Mouse (Mus musculus) Patski (cell line): ENCODE measurements around the gene Gm21293. TPM values are rescaled to one million over a fixed set of nuclear protein-coding genes. Genes with fewer than 3 reads are reported as not detected.
"Not testable (repeated sequence)": the region's sequence is repeated elsewhere in the genome, so short reads cannot be mapped to it uniquely, and the experiment has no call there.

Source experiments
- ATAC-seq: fragments of 100-300 bp; one replicate; pipeline ENCODE4 v1.8.0; 2021
- CTCF ChIA-PET: fragments of 350-600 bp; sonication (Branson Sonifier 250); formaldehyde crosslinking; loops from one replicate; lab custom pipeline; 2022; ENCODE audit warnings: inconsistent platforms; lab: Charles Lee
- POLR2A ChIA-PET: fragments of 350-600 bp; sonication (Branson Sonifier 250); formaldehyde crosslinking; loops from one replicate; lab custom pipeline; 2022; ENCODE audit warnings: antibody characterized with exemption, inconsistent platforms; lab: Charles Lee
- DNase-seq: peaks from one replicate; pipeline ENCODE4 v3.0.0-alpha.2; 2011; ENCODE audit warnings: low read depth, low spot score
- H3K27me3 ChIP-seq: fragments of 371-371 bp; one replicate; pipeline ENCODE4 v1.5.1; 2021
- CTCF ChIP-seq: fragments of 100-300 bp; IDR thresholded peaks from one replicate; pipeline ENCODE4 v1.5.1; 2021
- in situ Hi-C: fragments of 300-500 bp; cut with MboI; formaldehyde crosslinking; loops from 3 replicates; pipeline ENCODE4 v1.11.1; 2018; ENCODE audit warnings: low pct_unique_long_range_greater_than_20kb, mixed read lengths
- polyA plus RNA-seq: library from polyadenylated mRNA; unstranded; gene quantifications from one replicate; pipeline ENCODE4 v1.2.3, GENCODE M21; 2021

Gene Gm21293
- not detected for polyA plus RNA-seq

GRCm38 (mm10) chr10:104142687-104143086, at the start of gene Gm21293:
TSS of gene Gm21293 (plus strand) at chr10:104142987.
- DNase-seq, H3K27me3 ChIP-seq, CTCF ChIA-PET, POLR2A ChIA-PET, in situ Hi-C loops, ATAC-seq: not testable (repeated sequence)

GRCm38 (mm10) chr10:104110044-104110443, 32.7 kb upstream of the Gm21293 start:
- in situ Hi-C loops, result no loop called here
- CTCF ChIA-PET, result no interaction called here
- DNase-seq (no peak), ATAC-seq (no peak)
- POLR2A ChIA-PET, result no interaction called here
- H3K27me3 ChIP-seq, result no peaks in the 10 kb centered on the region
- no peak for TF ChIP-seq CTCF

- ChIA-PET CTCF (no interaction called here), POLR2A (no interaction called here)
- DNase-seq (no peak), ATAC-seq (no peak)
- in situ Hi-C loops, result no loop called here
- TF ChIP-seq CTCF, result no peak
- no peaks in the 10 kb centered on the region for H3K27me3 ChIP-seq
Measured at GRCm38 (mm10) chr10:104118312-104118711, 24.5 kb upstream of the Gm21293 start.

- DNase-seq, POLR2A ChIA-PET, H3K27me3 ChIP-seq, CTCF ChIA-PET, ATAC-seq, in situ Hi-C loops: not testable (repeated sequence)
Measured at GRCm38 (mm10) chr10:104151197-104151596, 8.4 kb downstream of the Gm21293 start, which contains the start of gene Gm6763. TSS of gene Gm6763 (plus strand) at chr10:104151497.

- POLR2A ChIA-PET, in situ Hi-C loops, CTCF ChIA-PET, ATAC-seq, DNase-seq, H3K27me3 ChIP-seq: not testable (repeated sequence)
Measured at GRCm38 (mm10) chr10:104159706-104160105, 16.9 kb downstream of the Gm21293 start, which contains the start of gene Gm8764. TSS of gene Gm8764 (plus strand) at chr10:104160006.

GRCm38 (mm10) chr10:104168215-104168614, 25.4 kb downstream of the Gm21293 start, which contains the start of gene Gm21304:
TSS of gene Gm21304 (plus strand) at chr10:104168515.
- POLR2A ChIA-PET, CTCF ChIA-PET, ATAC-seq, in situ Hi-C loops, DNase-seq, H3K27me3 ChIP-seq: not testable (repeated sequence)

GRCm38 (mm10) chr10:104176724-104177123, 33.9 kb downstream of the Gm21293 start, which contains the start of gene Gm21312:
TSS of gene Gm21312 (plus strand) at chr10:104177024.
- in situ Hi-C loops, POLR2A ChIA-PET, DNase-seq, H3K27me3 ChIP-seq, ATAC-seq, CTCF ChIA-PET: not testable (repeated sequence)

- CTCF ChIA-PET, H3K27me3 ChIP-seq, ATAC-seq, POLR2A ChIA-PET, in situ Hi-C loops, DNase-seq: not testable (repeated sequence)
Measured at GRCm38 (mm10) chr10:104185233-104185632, 42.4 kb downstream of the Gm21293 start, which contains the start of gene Gm20765. TSS of gene Gm20765 (plus strand) at chr10:104185533.

GRCm38 (mm10) chr10:104193742-104194141, 51.0 kb downstream of the Gm21293 start, which contains the start of gene Gm4340:
TSS of gene Gm4340 (plus strand) at chr10:104194042.
- in situ Hi-C loops, POLR2A ChIA-PET, DNase-seq, H3K27me3 ChIP-seq, ATAC-seq, CTCF ChIA-PET: not testable (repeated sequence)

Other genes with a start within 250 kb of the Gm21293 start
- gene Gm6763, start 8.5 kb downstream of the Gm21293 start, polyA plus RNA-seq, result not detected
- not detected for gene Gm8764, start 17.0 kb downstream of the Gm21293 start, polyA plus RNA-seq
- gene Gm21304, start 25.5 kb downstream of the Gm21293 start, polyA plus RNA-seq, result not detected
- not detected for gene Gm21312, start 34.0 kb downstream of the Gm21293 start, polyA plus RNA-seq
- not detected for gene Gm20765, start 42.5 kb downstream of the Gm21293 start, polyA plus RNA-seq
- gene Gm4340, start 51.1 kb downstream of the Gm21293 start, polyA plus RNA-seq, result not detected